Mouse (Mus musculus): ENCODE data around the gene Reg3b.
"Not testable (repeated sequence)": the region's sequence is repeated elsewhere in the genome, so short reads cannot be mapped to it uniquely, and the experiment has no call there.

Reg3b gene

GRCm38 (mm10) chr6:78370357-78370756 lies at the start of gene Reg3b:
Reg3b (plus strand) TSS chr6:78370657.
- DNase-seq, result no peak

DNA sequence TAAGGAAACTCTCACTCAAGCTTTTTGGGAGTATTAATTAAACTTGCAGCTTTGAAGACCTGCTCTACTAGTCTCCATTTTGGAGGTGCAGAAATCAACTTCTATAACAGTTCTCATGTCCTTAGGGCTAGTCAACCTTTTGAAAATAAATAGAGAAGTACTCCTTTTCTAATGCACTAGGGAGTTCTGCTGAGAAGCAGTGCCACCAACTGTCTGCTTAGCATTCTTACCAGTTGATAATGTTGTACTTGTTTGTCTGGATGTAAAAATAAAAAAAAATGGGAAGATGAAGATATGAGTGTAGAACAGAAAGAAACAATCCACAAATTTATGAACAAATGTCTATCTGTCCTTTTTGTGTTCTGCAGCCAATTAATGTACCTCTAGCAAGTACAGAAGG lies 42.7 kb upstream of the Reg3b start:
- DNase-seq, result no peak

- DNase-seq, result no peak
Observed at GRCm38 (mm10) chr6:78329166-78329565, 41.3 kb upstream of the Reg3b start.

DNA sequence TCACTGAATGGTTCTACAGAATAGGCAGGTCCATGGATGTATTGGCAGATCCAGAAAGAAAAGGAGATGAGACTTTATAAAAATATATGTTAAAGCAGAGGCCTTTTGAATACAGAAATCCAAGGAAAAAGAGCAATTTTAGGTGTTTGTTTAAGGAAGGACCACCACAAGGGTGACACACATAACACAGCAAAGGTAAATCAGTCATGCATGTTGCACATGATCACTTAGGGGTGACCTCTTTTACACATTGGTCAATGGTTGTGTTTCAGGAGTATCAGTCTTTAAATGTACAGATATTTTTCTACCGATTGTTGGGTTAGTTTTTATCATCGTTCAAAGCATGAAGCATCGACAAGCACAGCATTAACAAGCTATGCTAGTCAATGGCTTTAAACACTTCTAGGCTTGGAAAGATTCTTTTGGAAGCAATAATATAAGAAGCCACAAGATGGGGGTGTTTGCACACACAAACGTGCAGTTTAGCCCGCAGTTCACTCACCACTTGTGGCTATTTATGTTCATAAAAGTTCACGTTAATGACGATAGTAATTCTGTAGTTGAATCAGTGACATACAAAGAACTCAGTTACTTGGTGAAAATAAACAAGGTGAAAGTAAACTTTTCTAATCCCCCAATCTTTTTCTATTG lies 38.4 kb upstream of the Reg3b start:
- DNase-seq, result no peak

DNA sequence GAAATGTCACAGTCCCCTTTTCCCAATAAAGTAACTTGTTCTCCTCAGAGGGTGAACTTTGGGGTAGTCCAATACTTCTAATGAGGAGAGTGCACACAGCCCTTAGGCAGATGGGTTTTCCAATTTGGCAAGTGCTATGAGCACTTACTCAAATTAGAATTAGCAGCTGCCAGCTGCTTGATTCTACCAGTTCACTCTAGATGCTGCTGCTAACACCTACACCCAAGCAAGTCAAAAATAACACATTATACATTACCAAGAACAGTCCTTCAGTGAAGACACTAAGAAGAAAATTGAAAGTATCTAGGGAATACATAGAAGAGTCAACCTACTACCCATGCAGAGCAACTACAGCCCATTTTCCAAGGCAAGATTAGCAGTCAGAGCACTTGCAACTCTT lies 30.2 kb upstream of the Reg3b start:
- no peak for DNase-seq

DNA sequence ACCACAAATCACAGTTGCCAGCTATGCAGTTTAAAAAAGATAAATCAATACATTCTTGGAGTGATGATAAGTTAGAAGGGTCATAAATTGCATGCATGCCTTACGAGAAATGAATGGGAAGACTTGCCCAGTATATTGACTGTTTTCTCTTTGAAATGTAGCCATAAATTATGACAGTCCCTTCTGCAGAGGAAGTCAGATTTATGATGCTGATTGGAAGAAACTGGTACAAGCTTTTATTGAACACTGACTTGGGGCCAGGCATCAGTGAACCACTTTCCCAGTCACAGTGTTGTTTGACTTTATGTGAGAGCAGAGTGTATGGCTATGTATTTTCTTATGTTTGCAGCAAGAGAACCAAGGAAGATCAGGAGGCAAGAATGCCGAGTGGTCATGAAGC lies 28.8 kb upstream of the Reg3b start:
- no peak for DNase-seq

DNA sequence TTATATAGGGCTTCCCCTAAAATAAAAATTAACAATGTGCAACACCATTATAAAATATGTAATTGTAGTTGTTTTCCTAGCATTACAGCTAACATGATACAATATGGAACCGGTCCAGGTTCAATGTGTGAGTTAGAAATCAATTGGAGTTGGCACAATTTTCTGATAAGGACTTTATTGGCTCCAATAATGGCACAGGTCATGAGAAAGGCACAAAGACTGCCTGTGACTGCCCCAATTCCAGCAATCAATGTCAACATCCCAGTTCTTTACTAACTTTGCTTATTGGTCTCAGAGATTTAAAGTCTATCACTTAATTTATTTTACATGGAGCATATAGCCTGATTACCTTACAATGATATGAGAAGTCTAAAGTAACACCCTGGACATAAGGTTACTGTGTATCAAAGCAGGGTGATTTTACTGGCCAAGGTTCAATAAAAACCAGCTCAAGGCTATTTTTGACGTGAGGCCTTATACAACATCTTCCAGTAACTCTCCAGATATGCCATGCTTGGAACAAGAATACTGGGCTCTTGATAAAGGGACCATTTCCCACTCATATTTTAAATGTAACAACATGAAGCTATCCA lies 8.4 kb upstream of the Reg3b start:
- no peak for DNase-seq

DNA sequence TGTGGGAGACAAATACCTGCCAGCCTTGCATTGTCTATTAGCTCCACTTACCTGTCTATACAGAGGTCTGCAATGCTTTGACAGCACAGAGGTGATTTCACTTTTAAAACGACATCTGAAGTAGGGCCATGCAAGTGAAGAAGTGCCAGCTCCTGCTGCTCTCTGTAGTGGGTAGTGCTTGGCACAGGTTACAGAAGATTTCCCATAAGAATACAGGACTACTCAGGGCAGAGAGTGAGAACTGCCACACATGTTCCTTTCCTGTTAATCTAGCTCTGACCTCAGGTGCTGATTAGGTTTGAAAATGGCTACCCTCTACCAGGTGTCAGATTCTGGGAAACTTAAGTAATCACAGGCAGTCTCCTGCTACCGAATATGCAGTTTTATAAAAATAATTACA lies 8.3 kb downstream of the Reg3b start, which contains the start of gene Reg3d:
TSS of gene Reg3d (minus strand) at position 101 of the 400 bp plus-strand sequence.
- no peak for DNase-seq

GRCm38 (mm10) chr6:78380409-78380808 lies 10.0 kb downstream of the Reg3b start, which contains the start of gene Reg3a:
Reg3a (plus strand) TSS chr6:78380709.
- no peak for DNase-seq

GRCm38 (mm10) chr6:78385609-78386008 lies 15.2 kb downstream of the Reg3b start:
- no peak for DNase-seq

DNA sequence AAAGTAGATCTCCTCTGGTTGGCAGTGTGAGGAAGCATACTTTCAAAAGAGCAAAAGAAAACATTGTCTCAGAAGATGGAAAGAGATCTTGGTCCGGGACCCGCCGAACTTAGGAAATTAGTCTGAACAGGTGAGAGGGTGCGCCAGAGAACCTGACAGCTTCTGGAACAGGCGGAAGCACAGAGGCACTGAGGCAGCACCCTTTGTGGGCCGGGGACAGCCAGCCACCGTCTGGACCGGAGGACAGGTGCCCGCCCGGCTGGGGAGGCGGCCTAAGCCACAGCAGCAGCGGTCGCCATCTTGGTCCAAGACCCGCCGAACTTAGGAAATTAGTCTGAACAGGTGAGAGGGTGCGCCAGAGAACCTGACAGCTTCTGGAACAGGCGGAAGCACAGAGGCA lies 24.9 kb downstream of the Reg3b start, which contains the start of gene Reg2:
TSS of gene Reg2 (plus strand) at position 301 of the 400 bp plus-strand sequence.
- not testable (repeated sequence) for DNase-seq

- DNase-seq, result not testable (repeated sequence)
Observed at GRCm38 (mm10) chr6:78422411-78422810, 52.0 kb downstream of the Reg3b start, which contains the start of gene Reg1. Reg1 (plus strand) TSS chr6:78422711.
